Mouse (Mus musculus) stomach, postnatal 0 days (tissue): ENCODE data around the gene L3mbtl4.

Source experiments
- CTCF ChIP-seq: IDR thresholded peaks from 2 replicates; pipeline ENCODE4 v1.5.1; 2016; ENCODE audit warnings: antibody characterized with exemption, low read depth, mild to moderate bottlenecking, moderate library complexity
- EP300 ChIP-seq: optimal IDR thresholded peaks from 2 replicates; pipeline ENCODE3; 2016; ENCODE audit warnings: antibody characterized with exemption

DNA sequence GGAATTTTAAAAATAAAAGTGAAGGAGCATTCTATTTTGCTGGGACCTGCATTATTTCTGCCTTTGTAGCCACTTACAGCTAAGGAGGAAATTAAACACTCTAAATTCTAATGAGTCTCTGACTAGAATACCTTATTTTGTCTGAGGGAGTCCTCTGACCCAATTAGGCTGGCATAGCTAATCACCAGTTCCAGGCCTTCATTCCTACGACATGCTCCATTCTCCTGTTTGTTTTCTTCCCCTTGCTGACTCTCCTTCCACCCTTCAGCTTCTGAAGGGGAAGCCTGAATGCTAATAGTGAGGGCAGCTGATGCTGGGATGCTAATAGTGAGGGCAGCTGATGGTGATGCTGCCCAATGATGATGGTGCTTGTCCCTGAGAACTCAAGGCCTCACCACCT, 286.7 kb downstream of the L3mbtl4 start:
- TF ChIP-seq CTCF (no peak), EP300 (no peak)
